Comparison of ENCODE assay signal across 23 mouse cellular contexts in genomic region chr5:16838991-16839390, GRCm38 (mm10). TPM values are rescaled to one million over a fixed set of nuclear protein-coding genes. Genes with fewer than 3 reads are reported as not detected.
"Had no signal": no experiment of that assay in that cellular context is flagged by ENCODE, and none has a peak within 500 bp of the region (broad histone marks: within the 10 kb centered on the region; RNA-seq: fewer than 3 reads in every experiment).

No protein-coding gene starts in this region.

- H3K4me3 ChIP-seq: lung, embryonic 15.5 days; megakaryocyte, embryonic 14.5 days; midbrain, embryonic 13.5 days; midbrain, embryonic 15.5 days; neural tube, embryonic 12.5 days had no signal

- H3K27me3 ChIP-seq: lung, embryonic 15.5 days; megakaryocyte, embryonic 14.5 days; midbrain, embryonic 13.5 days; midbrain, embryonic 15.5 days; neural tube, embryonic 12.5 days had no signal

- H3K36me3 ChIP-seq: lung, embryonic 15.5 days; midbrain, embryonic 13.5 days; midbrain, embryonic 15.5 days; neural tube, embryonic 12.5 days had no signal

- H3K4me1 ChIP-seq: lung, embryonic 15.5 days; megakaryocyte, embryonic 14.5 days; midbrain, embryonic 13.5 days; midbrain, embryonic 15.5 days; neural tube, embryonic 12.5 days had no signal

- DNase-seq: liver, postnatal 0 days; lung, adult 2 months; lung, postnatal 14 days; lung, postnatal 36 days; right cerebral cortex, postnatal 14 days; right cerebral cortex, postnatal 4 days; spleen, adult 18-20 months; thymus, adult 2 months; thymus, postnatal 25 days; thymus, postnatal 4 days had no signal

- H3K27ac ChIP-seq: lung, embryonic 15.5 days; macrophage; midbrain, embryonic 13.5 days; midbrain, embryonic 15.5 days; neural tube, embryonic 12.5 days had no signal

- H3K9ac ChIP-seq: liver, postnatal 0 days; lung, embryonic 15.5 days; midbrain, embryonic 13.5 days; midbrain, embryonic 15.5 days; neural tube, embryonic 12.5 days had no signal

- H3K9me3 ChIP-seq: lung, embryonic 15.5 days; megakaryocyte, embryonic 14.5 days; midbrain, embryonic 13.5 days; midbrain, embryonic 15.5 days; neural tube, embryonic 12.5 days had no signal

RNA-seq across cellular contexts. Expression of gene Gm28710, which starts 47.4 kb away (rescaled TPM):
- total RNA-seq: megakaryocyte progenitor cell, adult 5-6 weeks; midbrain, postnatal 0 days; monocyte, adult 5-6 weeks; neutrophil, adult 5-6 weeks had no signal
- polyA plus RNA-seq: liver, postnatal 0 days; lung, adult 2 months; lung, embryonic 15.5 days; macrophage; midbrain, embryonic 11.5 days; midbrain, embryonic 13.5 days; midbrain, embryonic 15.5 days; midbrain, postnatal 0 days; neural tube, embryonic 12.5 days; neural tube, embryonic 14.5 days; stomach, embryonic 14.5 days; thymus, adult 2 months had no signal
